Mouse (Mus musculus) neural tube, embryonic 11.5 days (tissue): ENCODE measurements at regions not wholly inside any gene's neighbourhood (a gene's known extent, or its start where the extent isn't known, plus 50 kb on each side); places are given as distances from the start of the nearest gene placed in this dataset.

Experiments
- ATAC-seq: fragments of 200-750 bp; cut with Nextera tagmentation; 2 replicates; pipeline ENCODE4 v1.8.0; 2017; ENCODE audit warnings: moderate number of reproducible peaks, mild to moderate bottlenecking, moderate TSS enrichment, moderate library complexity; ENCODE audit not compliant: insufficient read depth, low FRiP score, low TSS enrichment
- DNase-seq: peaks from one replicate; pipeline ENCODE4 v3.0.0-alpha.2; 2015; ENCODE audit warnings: low spot score
- H3K27ac ChIP-seq: fragments of 300-500 bp; sonication (generic); 2 replicates; pipeline ENCODE4 v1.5.1; 2014; ENCODE audit warnings: low read depth, mild to moderate bottlenecking, low read length
- H3K27me3 ChIP-seq: fragments of 300-500 bp; sonication (generic); 2 replicates; pipeline ENCODE4 v1.6.1; 2014; ENCODE audit warnings: mild to moderate bottlenecking, low read length, mixed read lengths; ENCODE audit not compliant: control insufficient read depth, insufficient read depth
- H3K36me3 ChIP-seq: fragments of 300-500 bp; sonication (generic); 2 replicates; pipeline ENCODE4 v1.6.1; 2014; ENCODE audit warnings: mild to moderate bottlenecking, low read length, moderate library complexity, mixed read lengths; ENCODE audit not compliant: control insufficient read depth, insufficient read depth
- H3K4me1 ChIP-seq: fragments of 300-500 bp; sonication (generic); 2 replicates; pipeline ENCODE4 v1.6.1; 2014; ENCODE audit warnings: low read length, mixed read lengths; ENCODE audit not compliant: control insufficient read depth, insufficient read depth
- H3K4me2 ChIP-seq: fragments of 300-500 bp; sonication (generic); 2 replicates; pipeline ENCODE4 v1.6.1; 2014; ENCODE audit warnings: low read depth, mild to moderate bottlenecking, moderate library complexity
- H3K4me3 ChIP-seq: fragments of 300-500 bp; sonication (generic); 2 replicates; pipeline ENCODE4 v1.5.1; 2014; ENCODE audit warnings: low read depth, low read length
- H3K9ac ChIP-seq: fragments of 300-500 bp; sonication (generic); 2 replicates; pipeline ENCODE4 v1.6.1; 2014; ENCODE audit warnings: mild to moderate bottlenecking, low read length
- H3K9me3 ChIP-seq: fragments of 300-500 bp; sonication (generic); 2 replicates; pipeline ENCODE4 v1.6.1; 2016; ENCODE audit warnings: low read length; ENCODE audit not compliant: control insufficient read depth
- WGBS: fragments of 180-500 bp; shearing (Covaris S2); extraction: QIAGEN DNeasy Blood & Tissue Kit; methylation state at CpG from one replicate; pipeline ENCODE4 v1.1.7; 2014; 5-methylcytosine and 5-hydroxymethylcytosine counted together

DNA sequence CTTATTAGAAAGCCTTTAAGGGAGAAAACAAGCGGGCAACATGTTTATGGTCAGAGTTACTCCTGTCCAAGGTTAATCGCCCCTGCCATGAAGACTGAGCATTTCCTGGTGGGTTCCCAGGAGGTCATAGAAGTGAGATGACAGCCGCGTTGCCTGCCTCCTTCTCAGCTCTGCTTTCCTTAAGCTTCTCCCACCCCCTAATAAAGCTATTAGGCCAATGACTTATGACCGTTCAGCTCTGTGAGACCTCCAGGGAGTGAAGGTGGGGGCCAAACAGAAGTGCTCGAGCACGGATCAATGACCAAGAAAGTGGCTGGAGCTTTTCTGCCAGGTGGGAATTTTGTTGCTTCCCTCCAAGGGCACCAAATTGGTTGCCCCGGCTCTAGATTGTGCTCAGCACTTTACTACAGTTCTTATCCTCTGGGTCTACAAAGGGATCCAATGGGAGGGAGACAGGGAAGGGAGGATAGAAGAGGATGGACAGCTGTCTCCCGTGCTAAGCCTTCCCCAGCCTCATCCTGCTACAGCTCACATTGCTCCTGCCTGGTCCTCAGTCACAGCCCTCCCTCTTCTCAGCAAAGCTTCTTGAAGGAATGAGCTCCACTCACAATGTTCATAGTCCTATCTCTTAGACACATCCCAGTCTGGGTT is 151.1 kb upstream of the Ppp2r3a start:
- 31% methylated on average over 9 of the region's 9 CpGs for WGBS
- H3K4me2 ChIP-seq = no peak overlapping the region

DNA sequence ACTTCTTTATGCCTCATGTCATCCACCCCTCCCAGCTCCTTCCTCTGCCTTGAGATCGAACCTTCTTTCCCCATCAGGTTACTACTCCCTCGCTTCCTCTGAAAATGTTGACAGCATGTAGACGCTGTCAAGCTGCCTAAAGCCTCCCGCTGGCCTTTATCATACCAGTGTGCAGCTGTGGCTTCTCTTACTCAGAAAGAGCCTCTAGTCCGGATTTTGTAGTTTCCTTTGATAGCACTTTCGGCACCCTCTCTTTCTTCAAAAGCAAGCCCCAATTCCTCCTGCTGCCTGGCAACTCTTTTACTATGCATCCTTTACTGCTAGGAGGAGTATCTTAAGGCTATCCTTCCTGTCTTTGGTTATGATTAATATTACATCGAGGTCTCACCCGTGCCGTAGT is 149.8 kb upstream of the Ppp2r3a start:
- H3K4me3 ChIP-seq = no peak overlapping the region
- no peak overlapping the region for H3K27ac ChIP-seq
- H3K9ac ChIP-seq = no peak overlapping the region
- ATAC-seq (no peak), DNase-seq (no peak)
- no peaks in the 10 kb centered on the region for H3K9me3 ChIP-seq
- no peaks in the 10 kb centered on the region for H3K27me3 ChIP-seq
- no peak overlapping the region for H3K4me2 ChIP-seq
- WGBS = 91% methylated on average over 9 of the region's 9 CpGs
- H3K36me3 ChIP-seq = no peaks in the 10 kb centered on the region
- no peaks in the 10 kb centered on the region for H3K4me1 ChIP-seq

More for the DNA sequence above, 151.1 kb upstream of the Ppp2r3a start:
- no peaks in the 10 kb centered on the region for H3K27me3 ChIP-seq
- no peak for DNase-seq
- no peaks in the 10 kb centered on the region; the same call in 1 of the 2 replicates for H3K4me1 ChIP-seq
- H3K27ac ChIP-seq = no peak overlapping the region
- no peak overlapping the region for H3K4me3 ChIP-seq
- H3K9ac ChIP-seq = no peak overlapping the region
- H3K36me3 ChIP-seq = no peaks in the 10 kb centered on the region
- ATAC-seq = no peak
- H3K9me3 ChIP-seq = no peaks in the 10 kb centered on the region

DNA sequence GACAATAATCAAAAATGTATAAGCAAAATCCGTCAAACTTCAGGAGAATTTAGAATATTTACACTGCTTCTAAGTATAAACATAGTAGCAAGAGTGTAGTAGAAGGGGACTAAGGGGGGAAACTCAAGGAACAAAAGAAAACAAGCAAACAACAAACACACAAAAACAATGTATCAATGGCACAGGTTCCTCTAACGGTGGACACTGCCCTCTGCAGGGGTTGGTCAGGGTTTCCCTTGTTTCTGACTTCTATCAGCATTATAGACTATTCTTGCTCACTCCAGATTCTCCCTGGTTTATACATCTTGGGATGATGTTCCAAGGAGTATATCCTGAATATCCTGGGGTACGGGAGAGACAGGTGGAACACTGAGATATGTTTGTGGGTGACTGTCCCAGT is 147.3 kb upstream of the Ppp2r3a start:
- no peaks in the 10 kb centered on the region for H3K36me3 ChIP-seq
- ATAC-seq (no peak), DNase-seq (no peak)
- H3K27me3 ChIP-seq = no peaks in the 10 kb centered on the region
- H3K4me2 ChIP-seq = no peak overlapping the region
- H3K27ac ChIP-seq = no peak overlapping the region
- H3K9me3 ChIP-seq = no peaks in the 10 kb centered on the region
- no peak overlapping the region for H3K4me3 ChIP-seq
- 87% methylated on average over 3 of the region's 3 CpGs for WGBS
- H3K9ac ChIP-seq = no peak overlapping the region
- H3K4me1 ChIP-seq = no peaks in the 10 kb centered on the region

DNA sequence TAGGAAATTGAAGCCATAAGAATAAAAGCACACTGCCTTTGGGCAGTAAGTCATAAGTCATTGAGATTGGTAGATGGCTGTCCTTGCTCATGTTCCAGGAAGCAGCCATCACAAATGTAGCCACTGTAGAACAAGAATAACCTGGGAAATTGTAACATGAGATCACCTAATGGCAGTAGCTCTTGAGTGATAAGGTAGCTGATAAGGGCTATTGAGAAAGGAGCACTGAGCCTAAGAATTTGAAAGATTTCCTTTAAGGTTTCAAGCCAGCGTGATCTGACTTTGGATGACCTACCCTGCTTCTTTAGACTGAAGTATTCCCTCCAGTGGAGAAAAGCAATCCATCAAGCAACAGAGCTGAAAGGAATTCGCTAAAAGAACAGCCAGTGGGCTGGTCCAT is 117.8 kb upstream of the Ppp2r3a start:
- Histone ChIP-seq H3K4me2 (no peak overlapping the region), H3K27me3 (no peaks in the 10 kb centered on the region), H3K9ac (no peak overlapping the region), H3K27ac (no peak overlapping the region), H3K4me3 (no peak overlapping the region), H3K36me3 (no peaks in the 10 kb centered on the region), H3K4me1 (no peaks in the 10 kb centered on the region), H3K9me3 (no peaks in the 10 kb centered on the region)
- WGBS = 57% methylated on average over 2 of the region's 2 CpGs
- no peak for DNase-seq
- ATAC-seq = no peak

DNA sequence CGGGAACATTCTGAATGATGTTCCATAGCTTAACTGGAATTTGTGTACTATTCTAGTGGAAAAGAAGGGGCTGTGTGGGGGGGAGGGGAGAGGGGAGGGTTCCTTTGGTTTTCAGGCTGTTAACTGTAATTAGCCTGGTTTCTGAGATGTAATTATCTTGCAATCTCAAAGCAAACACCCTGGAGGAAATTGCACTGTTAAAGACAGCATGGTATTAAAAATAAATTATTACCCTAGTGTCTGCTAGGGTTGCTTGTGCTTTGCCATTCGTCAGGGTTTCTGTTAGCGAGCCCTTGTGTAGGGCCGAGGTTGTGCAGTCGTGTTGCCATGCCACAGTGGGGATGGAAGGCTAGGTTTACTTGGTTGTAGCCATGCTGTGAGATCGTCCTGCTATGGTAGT is 105.0 kb upstream of the Ppp2r3a start:
- H3K9ac ChIP-seq = no peak overlapping the region
- no peak overlapping the region for H3K4me3 ChIP-seq
- ATAC-seq (no peak), DNase-seq (no peak)
- no peak overlapping the region for H3K27ac ChIP-seq
- H3K4me1 ChIP-seq = no peaks in the 10 kb centered on the region
- 49% methylated on average over 6 of the region's 6 CpGs for WGBS
- H3K4me2 ChIP-seq = no peak overlapping the region
- H3K36me3 ChIP-seq = no peaks in the 10 kb centered on the region
- no peaks in the 10 kb centered on the region for H3K27me3 ChIP-seq
- no peaks in the 10 kb centered on the region for H3K9me3 ChIP-seq

DNA sequence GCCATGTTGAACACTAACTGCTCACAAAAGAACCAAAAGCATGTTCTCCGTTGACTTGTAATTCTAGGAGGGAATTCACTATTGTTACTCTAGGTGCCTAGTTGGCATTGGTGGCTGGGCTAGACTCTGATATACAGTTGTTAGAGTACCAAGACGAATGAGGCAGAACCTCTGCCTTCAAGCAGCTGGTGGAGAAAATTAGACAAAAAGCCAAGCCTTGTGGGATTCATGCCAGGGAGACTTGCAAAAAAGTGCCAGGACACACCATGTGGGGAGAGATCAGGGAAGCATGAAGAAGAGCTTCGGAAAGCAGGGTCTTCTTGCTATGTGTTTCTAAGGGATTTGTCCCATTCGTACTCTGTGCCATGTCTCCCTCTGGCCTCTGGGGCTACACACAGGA is 97.2 kb upstream of the Ppp2r3a start:
- no peak for DNase-seq
- Histone ChIP-seq H3K27ac (no peak overlapping the region), H3K27me3 (no peaks in the 10 kb centered on the region), H3K4me3 (no peak overlapping the region), H3K36me3 (no peaks in the 10 kb centered on the region), H3K4me2 (no peak overlapping the region), H3K9me3 (no peaks in the 10 kb centered on the region), H3K4me1 (no peaks in the 10 kb centered on the region), H3K9ac (no peak overlapping the region)
- ATAC-seq = no peak
- 96% methylated on average over 4 of the region's 4 CpGs for WGBS

DNA sequence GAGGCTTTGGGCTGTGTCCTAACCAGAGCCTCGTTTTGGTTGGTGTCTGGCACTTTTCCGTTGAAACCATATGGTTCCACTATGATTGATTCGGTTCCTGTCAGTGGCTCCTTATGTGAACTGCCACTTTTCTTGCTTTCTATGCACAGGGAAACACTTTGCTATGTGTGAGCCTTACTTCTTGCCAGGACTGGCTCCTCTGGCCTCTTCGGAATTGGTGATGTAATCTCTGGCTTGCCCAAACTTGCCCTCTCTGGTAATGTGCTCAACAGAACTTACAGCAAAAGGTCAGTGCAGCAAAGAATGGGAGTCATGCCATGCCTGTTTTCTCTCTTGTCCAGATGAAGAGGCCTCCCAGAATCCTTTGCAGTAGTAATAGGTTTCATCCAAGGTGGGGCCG is 91.3 kb upstream of the Ppp2r3a start:
- no peak overlapping the region for H3K4me3 ChIP-seq
- no peaks in the 10 kb centered on the region for H3K9me3 ChIP-seq
- 81% methylated on average over 5 of the region's 5 CpGs for WGBS
- no peak overlapping the region for H3K9ac ChIP-seq
- H3K36me3 ChIP-seq = no peaks in the 10 kb centered on the region
- no peak overlapping the region for H3K27ac ChIP-seq
- DNase-seq (no peak), ATAC-seq (no peak)
- 0 out of 2 replicates have a peak, but pooled peaks cover 2% of the 10 kb centered on the region for H3K4me1 ChIP-seq
- H3K4me2 ChIP-seq = no peak overlapping the region
- H3K27me3 ChIP-seq = no peaks in the 10 kb centered on the region

DNA sequence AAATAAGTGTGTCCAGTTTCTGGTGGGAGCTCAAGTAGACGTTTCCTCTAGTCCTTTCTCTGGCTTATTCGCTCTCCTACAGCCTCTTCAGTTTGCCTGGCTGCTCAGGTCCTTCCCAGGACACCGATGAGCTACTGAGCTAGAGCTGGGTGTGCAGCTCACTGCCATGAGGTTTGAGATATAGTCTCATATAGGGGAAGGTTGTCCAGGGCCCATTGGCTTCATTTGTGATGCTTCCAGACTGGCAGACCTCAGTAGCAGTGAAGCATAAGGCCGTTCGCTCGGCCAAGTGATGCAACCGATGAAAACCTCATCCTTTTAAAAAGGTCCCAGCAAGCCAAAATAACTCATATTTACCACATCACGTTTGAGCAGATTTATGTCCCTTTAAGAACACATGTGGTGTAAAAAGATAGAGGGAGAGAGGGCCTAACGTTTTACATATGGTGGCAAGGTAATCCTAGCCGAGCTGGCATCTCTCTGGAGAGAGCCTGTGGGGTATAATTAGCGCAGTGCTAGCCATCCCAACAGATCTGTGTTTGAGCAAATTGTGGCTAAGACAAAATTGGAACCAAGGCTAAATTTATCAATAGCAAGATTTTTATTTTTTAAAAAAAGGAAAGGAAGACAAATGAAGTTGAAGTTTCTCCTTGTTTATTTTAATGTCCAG is 89.3 kb upstream of the Ppp2r3a start:
- WGBS = 57% methylated on average over 11 of the region's 11 CpGs

More for the DNA sequence above, 89.3 kb upstream of the Ppp2r3a start:
- H3K27ac ChIP-seq = no peak overlapping the region
- H3K9me3 ChIP-seq = no peaks in the 10 kb centered on the region
- DNase-seq (no peak), ATAC-seq (no peak)
- 0 out of 2 replicates have a peak, but pooled peaks cover 2% of the 10 kb centered on the region for H3K4me1 ChIP-seq
- H3K36me3 ChIP-seq = no peaks in the 10 kb centered on the region
- H3K27me3 ChIP-seq = no peaks in the 10 kb centered on the region
- H3K9ac ChIP-seq = no peak overlapping the region
- H3K4me2 ChIP-seq = no peak overlapping the region
- no peak overlapping the region for H3K4me3 ChIP-seq
